Mouse (Mus musculus) liver, embryonic 11.5 days (tissue): Measurements from ENCODE around the gene Ruvbl2. TPM values are rescaled to one million over a fixed set of nuclear protein-coding genes. Genes with fewer than 3 reads are reported as not detected.
A peak's percentile ranks its signal among the peaks of the same experiment; 100 is the strongest.

Experiments
- ATAC-seq: fragments of 200-750 bp; cut with Nextera tagmentation; replicated peaks from 2 replicates; pipeline ENCODE4 v1.8.0; 2017; ENCODE audit warnings: moderate number of reproducible peaks, mild to moderate bottlenecking, moderate TSS enrichment, moderate library complexity; ENCODE audit not compliant: low FRiP score
- DNase-seq: peaks from one replicate; pipeline ENCODE4 v3.0.0-alpha.2; 2017; ENCODE audit warnings: low spot score
- H3K27ac ChIP-seq: fragments of 300-500 bp; sonication (generic); 2 replicates; pipeline ENCODE4 v1.5.1; 2014; ENCODE audit warnings: mild to moderate bottlenecking, low read depth, low read length, control low read depth
- H3K27me3 ChIP-seq: fragments of 300-500 bp; sonication (generic); replicated peaks from 2 replicates; pipeline ENCODE4 v1.6.1; 2014; ENCODE audit warnings: low read length, mixed read lengths; ENCODE audit not compliant: control insufficient read depth, insufficient read depth
- H3K36me3 ChIP-seq: fragments of 300-500 bp; sonication (generic); 2 replicates; pipeline ENCODE4 v1.6.1; 2014; ENCODE audit warnings: mild to moderate bottlenecking, low read length, moderate library complexity, mixed read lengths; ENCODE audit not compliant: control insufficient read depth, insufficient read depth
- H3K4me1 ChIP-seq: fragments of 300-500 bp; sonication (generic); replicated peaks from 2 replicates; pipeline ENCODE4 v1.6.1; 2014; ENCODE audit warnings: low read length, mixed read lengths; ENCODE audit not compliant: control insufficient read depth, insufficient read depth
- H3K4me2 ChIP-seq: fragments of 300-500 bp; sonication (generic); 2 replicates; pipeline ENCODE4 v1.6.1; 2014; ENCODE audit warnings: mild to moderate bottlenecking, control low read depth, moderate library complexity
- H3K4me3 ChIP-seq: fragments of 300-500 bp; sonication (generic); 2 replicates; pipeline ENCODE4 v1.5.1; 2014; ENCODE audit warnings: low read depth, low read length, control low read depth
- H3K9ac ChIP-seq: fragments of 300-500 bp; sonication (generic); 2 replicates; pipeline ENCODE4 v1.6.1; 2014; ENCODE audit warnings: low read depth, low read length, control low read depth
- H3K9me3 ChIP-seq: fragments of 300-500 bp; sonication (generic); 2 replicates; pipeline ENCODE4 v1.6.1; 2016; ENCODE audit warnings: low read length, inconsistent platforms, mixed read lengths; ENCODE audit not compliant: control insufficient read depth
- WGBS: fragments of 180-500 bp; shearing (Covaris S2); extraction: QIAGEN DNeasy Blood & Tissue Kit; methylation state at CpG from one replicate; pipeline ENCODE4 v1.1.7; 2014; 5-methylcytosine and 5-hydroxymethylcytosine counted together
- polyA plus RNA-seq: library from polyadenylated mRNA; unstranded; fragments of >200 nt; fragmentation: Nextera tagmentation; extraction: Ambion mirVana; gene quantifications from 2 replicates; pipeline ENCODE4 v1.2.1, GENCODE M21; 2014

Ruvbl2 gene
- polyA plus RNA-seq, 1 experiment from 2014 or later = 250 TPM

- DNase-seq = peak; percentile 84
- peak overlapping the region; percentile 96 for H3K27ac ChIP-seq
- peak overlapping the region; percentile 89 for H3K4me3 ChIP-seq
- H3K36me3 ChIP-seq = peaks cover 29% of the 10 kb centered on the region
- peak overlapping the region; percentile 94 for H3K9ac ChIP-seq
- no peaks in the 10 kb centered on the region for H3K27me3 ChIP-seq
- peak overlapping the region; percentile 98 for H3K4me2 ChIP-seq
- peak; percentile 32 for ATAC-seq
- H3K9me3 ChIP-seq = no peaks in the 10 kb centered on the region
- peaks cover 40% of the 10 kb centered on the region for H3K4me1 ChIP-seq
- under 1% methylated on average over 42 of the region's 43 CpGs for WGBS
Observed at GRCm38 (mm10) chr7:45458748-45459563, 21.1 kb upstream of the Ruvbl2 start.

GRCm38 (mm10) chr7:45457204-45458060, 19.5 kb upstream of the Ruvbl2 start:
- no peak for DNase-seq
- Histone ChIP-seq H3K9me3 (no peaks in the 10 kb centered on the region), H3K4me3 (peak overlapping the region; percentile 89), H3K27ac (peak overlapping the region; percentile 96), H3K36me3 (peaks cover 27% of the 10 kb centered on the region), H3K4me2 (peak overlapping the region; percentile 98), H3K4me1 (peaks cover 40% of the 10 kb centered on the region), H3K9ac (peak overlapping the region; percentile 94), H3K27me3 (no peaks in the 10 kb centered on the region)
- ATAC-seq = peak; percentile 21
- WGBS = 45% methylated on average over 10 of the region's 10 CpGs

- DNase-seq (no peak), ATAC-seq (no peak)
- 45% methylated on average over 9 of the region's 9 CpGs for WGBS
- Histone ChIP-seq H3K4me2 (peak overlapping the region; percentile 98), H3K36me3 (peaks cover 24% of the 10 kb centered on the region), H3K9me3 (no peaks in the 10 kb centered on the region), H3K9ac (peak overlapping the region; percentile 94), H3K4me1 (peaks cover 39% of the 10 kb centered on the region), H3K27ac (peak overlapping the region; percentile 96), H3K27me3 (no peaks in the 10 kb centered on the region), H3K4me3 (peak overlapping the region; percentile 89)
Observed at GRCm38 (mm10) chr7:45456721-45457203, 18.9 kb upstream of the Ruvbl2 start.

- peaks cover 37% of the 10 kb centered on the region for H3K4me1 ChIP-seq
- WGBS = 77% methylated on average over 13 of the region's 13 CpGs
- ATAC-seq (no peak), DNase-seq (no peak)
- H3K4me3 ChIP-seq = 0 out of 2 replicates have a peak overlapping the region, but pooled peaks have one; percentile 89
- no peaks in the 10 kb centered on the region for H3K27me3 ChIP-seq
- no peak overlapping the region for H3K4me2 ChIP-seq
- H3K36me3 ChIP-seq = peaks cover 23% of the 10 kb centered on the region
- H3K9ac ChIP-seq = no peak overlapping the region
- H3K9me3 ChIP-seq = no peaks in the 10 kb centered on the region
- H3K27ac ChIP-seq = peak overlapping the region; percentile 96
Observed at GRCm38 (mm10) chr7:45455932-45456696, 18.2 kb upstream of the Ruvbl2 start.

- no peak overlapping the region for H3K4me2 ChIP-seq
- H3K27ac ChIP-seq = no peak overlapping the region
- DNase-seq = no peak
- no peaks in the 10 kb centered on the region for H3K27me3 ChIP-seq
- 88% methylated on average over 15 of the region's 15 CpGs for WGBS
- H3K9ac ChIP-seq = no peak overlapping the region
- no peak overlapping the region for H3K4me3 ChIP-seq
- ATAC-seq = no peak
- no peaks in the 10 kb centered on the region for H3K9me3 ChIP-seq
- peaks cover 23% of the 10 kb centered on the region for H3K36me3 ChIP-seq
- peaks cover 26% of the 10 kb centered on the region for H3K4me1 ChIP-seq
Observed at GRCm38 (mm10) chr7:45454971-45455370, 17.1 kb upstream of the Ruvbl2 start.

- H3K36me3 ChIP-seq = peaks cover 14% of the 10 kb centered on the region
- ATAC-seq = peak; percentile 75
- H3K9ac ChIP-seq = no peak overlapping the region
- no peak overlapping the region for H3K27ac ChIP-seq
- H3K4me2 ChIP-seq = no peak overlapping the region; the same call in 1 of the 2 replicates
- H3K9me3 ChIP-seq = no peaks in the 10 kb centered on the region
- H3K27me3 ChIP-seq = no peaks in the 10 kb centered on the region
- no peak overlapping the region for H3K4me3 ChIP-seq
- peak; percentile 80 for DNase-seq
- H3K4me1 ChIP-seq = peaks cover 4% of the 10 kb centered on the region
- 49% methylated on average over 23 of the region's 23 CpGs for WGBS
Observed at GRCm38 (mm10) chr7:45451344-45451982, 13.6 kb upstream of the Ruvbl2 start.

GRCm38 (mm10) chr7:45449974-45450373, 12.1 kb upstream of the Ruvbl2 start:
- H3K27ac ChIP-seq = no peak overlapping the region
- 79% methylated on average over 1 of the region's 1 CpGs for WGBS
- no peak for ATAC-seq
- no peak overlapping the region for H3K4me2 ChIP-seq
- no peaks in the 10 kb centered on the region for H3K27me3 ChIP-seq
- no peak for DNase-seq
- peaks cover 4% of the 10 kb centered on the region for H3K4me1 ChIP-seq
- H3K9me3 ChIP-seq = no peaks in the 10 kb centered on the region
- H3K9ac ChIP-seq = no peak overlapping the region
- H3K36me3 ChIP-seq = peaks cover 10% of the 10 kb centered on the region; the same call in 1 of the 2 replicates
- no peak overlapping the region for H3K4me3 ChIP-seq
